Mouse (Mus musculus): ENCODE measurements around the gene Irgm1. TPM values are rescaled to one million over a fixed set of nuclear protein-coding genes. Genes with fewer than 3 reads are reported as not detected.

The Irgm1 gene
- total RNA-seq, 1 experiment: 5.7 TPM

GRCm38 (mm10) chr11:48862784-48863319 is 8.6 kb downstream of the Irgm1 start:
- no peak overlapping the region for H3K27ac ChIP-seq (ENCODE audit: insufficient read depth, low read depth, low read length, poor library complexity, severe bottlenecking)
- H3K4me3 ChIP-seq (ENCODE audit: insufficient read depth in 1 of 2, low read depth in 1 of 2, low read length in 2 of 2, poor library complexity in 1 of 2, severe bottlenecking in 1 of 2): no peak overlapping the region
- no peaks in the 10 kb centered on the region for H3K9me3 ChIP-seq (ENCODE audit: control insufficient read depth, insufficient read depth, low read depth, low read length)
- H3K36me3 ChIP-seq (ENCODE audit: control insufficient read depth, insufficient read depth, low read length, poor library complexity, severe bottlenecking): no peaks in the 10 kb centered on the region
- TF ChIP-seq CHD2 (IDR thresholded peaks at IDR 0.05; ENCODE audit: low read depth, low read length) (no peak), ZNF384 (IDR thresholded peaks at IDR 0.05; ENCODE audit: low read depth, low read length) (no peak), HCFC1 (IDR thresholded peaks at IDR 0.05; ENCODE audit: borderline replicate concordance, insufficient read depth, low read length) (no peak), MAFK (IDR thresholded peaks at IDR 0.05; ENCODE audit: insufficient read depth, low read depth, low read length) (no peak), ZC3H11A (IDR thresholded peaks at IDR 0.05; ENCODE audit: borderline replicate concordance, low read depth, low read length) (no peak)
- DNase-seq (ENCODE audit: low read depth, low spot score): no peak
- peaks cover 0 to 4% of the 10 kb centered on the region in 2 experiments; a peak in 2 of 4 replicates for H3K4me1 ChIP-seq (ENCODE audit: control insufficient read depth in 2 of 2, insufficient read depth in 2 of 2, low read length in 2 of 2, poor library complexity in 1 of 2)
- in situ Hi-C loops (cut with MboI; ENCODE audit: low sequenced_read_pairs in 2 of 2, unreplicated experiment in 2 of 2): loop anchor here in 1 of 2 experiments (25.0 kb wide), 1 partner anchor 399 kb away; no protein-coding TSS in a partner anchor
- no peak overlapping the region for H3K9ac ChIP-seq (ENCODE audit: insufficient read depth, low read depth, low read length, poor library complexity, severe bottlenecking)

GRCm38 (mm10) chr11:48859014-48859413 is 12.5 kb downstream of the Irgm1 start:
- Histone ChIP-seq H3K4me3 (ENCODE audit: insufficient read depth in 1 of 2, low read depth in 1 of 2, low read length in 2 of 2, poor library complexity in 1 of 2, severe bottlenecking in 1 of 2) (peak overlapping the region in 1 of 2 experiments; percentile 76; a peak in 1 of 4 replicates), H3K9ac (ENCODE audit: insufficient read depth, low read depth, low read length, poor library complexity, severe bottlenecking) (no peak overlapping the region), H3K4me1 (ENCODE audit: control insufficient read depth in 2 of 2, insufficient read depth in 2 of 2, low read length in 2 of 2, poor library complexity in 1 of 2) (peaks cover 0 to 7% of the 10 kb centered on the region in 2 experiments; a peak in 2 of 4 replicates), H3K27ac (ENCODE audit: insufficient read depth, low read depth, low read length, poor library complexity, severe bottlenecking) (no peak overlapping the region), H3K36me3 (ENCODE audit: control insufficient read depth, insufficient read depth, low read length, poor library complexity, severe bottlenecking) (no peaks in the 10 kb centered on the region), H3K9me3 (ENCODE audit: control insufficient read depth, insufficient read depth, low read depth, low read length) (no peaks in the 10 kb centered on the region)
- in situ Hi-C loops (cut with MboI; ENCODE audit: low sequenced_read_pairs in 2 of 2, unreplicated experiment in 2 of 2): loop anchor here in 1 of 2 experiments (5.0 to 25.0 kb wide), 2 partner anchors 72 to 403 kb away; no protein-coding TSS in a partner anchor
- TF ChIP-seq HCFC1 (IDR thresholded peaks at IDR 0.05; ENCODE audit: borderline replicate concordance, insufficient read depth, low read length) (no peak), MAFK (IDR thresholded peaks at IDR 0.05; ENCODE audit: insufficient read depth, low read depth, low read length) (0 out of 2 replicates have a peak, but pooled peaks have one; percentile 15), ZC3H11A (IDR thresholded peaks at IDR 0.05; ENCODE audit: borderline replicate concordance, low read depth, low read length) (peak; percentile 82), CHD2 (IDR thresholded peaks at IDR 0.05; ENCODE audit: low read depth, low read length) (no peak)
- DNase-seq (ENCODE audit: low read depth, low spot score): peak; percentile 62

GRCm38 (mm10) chr11:48853474-48854180 is 17.9 kb downstream of the Irgm1 start:
- peak overlapping the region; percentile 66 to 76 for H3K4me3 ChIP-seq (ENCODE audit: insufficient read depth in 1 of 2, low read depth in 1 of 2, low read length in 2 of 2, poor library complexity in 1 of 2, severe bottlenecking in 1 of 2)
- peak; percentile 56 for DNase-seq (ENCODE audit: low read depth, low spot score)
- H3K9ac ChIP-seq (ENCODE audit: insufficient read depth, low read depth, low read length, poor library complexity, severe bottlenecking): peak overlapping the region; percentile 44; the same call in 1 of the 2 replicates
- peak; percentile 65; the same call in 1 of the 2 replicates for TF ChIP-seq HCFC1 (IDR thresholded peaks at IDR 0.05; ENCODE audit: borderline replicate concordance, insufficient read depth, low read length)
- no peak for TF ChIP-seq CHD2 (IDR thresholded peaks at IDR 0.05; ENCODE audit: low read depth, low read length)
- peak; percentile 95 for TF ChIP-seq MAFK (IDR thresholded peaks at IDR 0.05; ENCODE audit: insufficient read depth, low read depth, low read length)
- H3K36me3 ChIP-seq (ENCODE audit: control insufficient read depth, insufficient read depth, low read length, poor library complexity, severe bottlenecking): no peaks in the 10 kb centered on the region
- peaks cover 0 to 13% of the 10 kb centered on the region in 2 experiments; a peak in 1 of 4 replicates for H3K4me1 ChIP-seq (ENCODE audit: control insufficient read depth in 2 of 2, insufficient read depth in 2 of 2, low read length in 2 of 2, poor library complexity in 1 of 2)
- H3K9me3 ChIP-seq (ENCODE audit: control insufficient read depth, insufficient read depth, low read depth, low read length): no peaks in the 10 kb centered on the region
- H3K27ac ChIP-seq (ENCODE audit: insufficient read depth, low read depth, low read length, poor library complexity, severe bottlenecking): no peak overlapping the region
- in situ Hi-C loops (cut with MboI; ENCODE audit: low sequenced_read_pairs in 2 of 2, unreplicated experiment in 2 of 2): loop anchor here (5.0 to 25.0 kb wide), 2 partner anchors 66 to 409 kb away; no protein-coding TSS in a partner anchor

GRCm38 (mm10) chr11:48852624-48853473 is 18.6 kb downstream of the Irgm1 start:
- Histone ChIP-seq H3K9me3 (ENCODE audit: control insufficient read depth, insufficient read depth, low read depth, low read length) (no peaks in the 10 kb centered on the region), H3K27ac (ENCODE audit: insufficient read depth, low read depth, low read length, poor library complexity, severe bottlenecking) (no peak overlapping the region), H3K4me1 (ENCODE audit: control insufficient read depth in 2 of 2, insufficient read depth in 2 of 2, low read length in 2 of 2, poor library complexity in 1 of 2) (peaks cover 0 to 9% of the 10 kb centered on the region in 2 experiments; a peak in 1 of 4 replicates), H3K36me3 (ENCODE audit: control insufficient read depth, insufficient read depth, low read length, poor library complexity, severe bottlenecking) (no peaks in the 10 kb centered on the region), H3K9ac (ENCODE audit: insufficient read depth, low read depth, low read length, poor library complexity, severe bottlenecking) (peak overlapping the region; percentile 44; the same call in 1 of the 2 replicates), H3K4me3 (ENCODE audit: insufficient read depth in 1 of 2, low read depth in 1 of 2, low read length in 2 of 2, poor library complexity in 1 of 2, severe bottlenecking in 1 of 2) (peak overlapping the region; percentile 66 to 74)
- in situ Hi-C loops (cut with MboI; ENCODE audit: low sequenced_read_pairs in 2 of 2, unreplicated experiment in 2 of 2): loop anchor here (5.0 to 25.0 kb wide), 2 partner anchors 66 to 409 kb away; no protein-coding TSS in a partner anchor
- no peak for DNase-seq (ENCODE audit: low read depth, low spot score)
- TF ChIP-seq CHD2 (IDR thresholded peaks at IDR 0.05; ENCODE audit: low read depth, low read length) (no peak), MAFK (IDR thresholded peaks at IDR 0.05; ENCODE audit: insufficient read depth, low read depth, low read length) (no peak), ZC3H11A (IDR thresholded peaks at IDR 0.05; ENCODE audit: borderline replicate concordance, low read depth, low read length) (no peak), ZNF384 (IDR thresholded peaks at IDR 0.05; ENCODE audit: low read depth, low read length) (no peak)
